Mouse (Mus musculus) adrenal gland, adult 8-10 months (tissue): ENCODE measurements around the gene Cmip. TPM values are rescaled to one million over a fixed set of nuclear protein-coding genes. Genes with fewer than 3 reads are reported as not detected.

Experiments used
- DNase-seq: peaks from one replicate; pipeline ENCODE4 v3.0.0; 2022
- total RNA-seq, 4 experiments: library from RNA; stranded (reverse); gene quantifications; 2 replicates each; pipeline ENCODE4 v1.2.4; 2022

Cmip gene
- total RNA-seq, 4 experiments from 2014 or later, result 134 to 141 (median 137) TPM

DNA sequence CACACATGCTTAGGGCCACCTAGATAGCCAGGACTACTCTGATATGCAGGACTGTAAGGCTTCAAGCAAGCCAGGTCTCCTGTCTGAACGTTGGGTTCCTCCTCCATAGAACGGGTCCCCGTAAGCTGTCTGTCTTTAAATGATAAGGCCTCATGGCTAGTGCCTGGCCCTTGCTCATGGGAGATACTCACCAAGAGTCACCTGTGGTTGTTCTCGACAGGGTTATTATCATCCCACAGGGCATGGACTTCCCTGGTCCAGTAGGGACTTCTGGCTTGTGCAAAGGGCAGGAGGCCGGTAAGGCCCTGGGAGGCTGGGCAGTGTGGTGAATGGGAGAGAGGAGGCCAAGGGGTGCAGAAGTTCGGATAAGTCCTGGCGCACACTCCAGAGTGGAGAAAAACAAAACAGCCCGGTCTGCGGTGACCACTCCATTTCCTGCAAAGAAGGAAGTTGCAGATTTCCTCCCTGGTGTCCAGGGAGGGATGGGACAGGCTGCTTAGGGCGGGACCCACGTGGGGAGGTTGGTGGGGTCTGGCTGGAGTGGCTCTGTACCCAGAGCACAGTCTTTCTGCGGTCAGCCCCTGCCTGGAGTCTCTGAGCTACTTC, 41.2 kb downstream of the Cmip start:
- peak; percentile 42 for DNase-seq

DNA sequence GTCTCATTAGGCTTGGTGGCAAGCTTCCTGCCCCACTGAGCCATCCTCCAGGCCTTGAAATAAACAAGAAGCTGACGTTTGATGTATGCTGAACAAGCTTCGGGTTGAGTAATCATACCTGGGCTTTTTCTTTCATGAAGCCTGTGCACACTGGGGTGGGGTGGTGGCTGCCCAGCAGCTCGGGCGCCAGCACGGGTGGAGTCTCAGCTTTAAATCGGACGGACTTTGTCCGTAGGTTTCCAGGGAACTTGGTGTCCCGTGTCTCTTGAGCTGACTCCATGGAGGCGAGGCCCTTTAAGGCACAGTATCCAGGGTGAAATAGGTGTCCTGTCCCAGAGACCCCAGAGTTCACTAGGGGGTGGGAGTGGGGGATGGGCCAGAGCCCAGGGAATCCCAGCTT, 42.3 kb downstream of the Cmip start:
- DNase-seq, result no peak

DNA sequence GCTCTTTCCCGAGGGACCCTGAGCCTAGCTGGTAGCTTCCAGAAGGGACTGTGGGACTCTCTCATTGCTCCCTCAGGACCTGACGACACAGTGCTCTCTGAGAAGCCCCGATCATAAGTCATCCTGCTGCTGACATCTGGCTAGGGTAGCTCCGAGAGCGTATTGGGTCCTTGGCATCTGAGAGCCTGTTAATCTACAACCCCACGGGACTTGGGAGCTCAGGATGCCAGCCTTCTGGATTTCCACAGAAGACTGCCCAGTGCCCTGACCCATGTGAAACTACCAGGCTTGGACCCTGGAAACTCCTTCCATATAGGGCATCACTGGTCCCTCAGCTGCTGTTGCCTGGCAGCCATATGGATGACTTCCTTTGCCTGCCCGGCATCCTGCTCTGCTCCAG, 43.3 kb downstream of the Cmip start:
- no peak for DNase-seq

DNA sequence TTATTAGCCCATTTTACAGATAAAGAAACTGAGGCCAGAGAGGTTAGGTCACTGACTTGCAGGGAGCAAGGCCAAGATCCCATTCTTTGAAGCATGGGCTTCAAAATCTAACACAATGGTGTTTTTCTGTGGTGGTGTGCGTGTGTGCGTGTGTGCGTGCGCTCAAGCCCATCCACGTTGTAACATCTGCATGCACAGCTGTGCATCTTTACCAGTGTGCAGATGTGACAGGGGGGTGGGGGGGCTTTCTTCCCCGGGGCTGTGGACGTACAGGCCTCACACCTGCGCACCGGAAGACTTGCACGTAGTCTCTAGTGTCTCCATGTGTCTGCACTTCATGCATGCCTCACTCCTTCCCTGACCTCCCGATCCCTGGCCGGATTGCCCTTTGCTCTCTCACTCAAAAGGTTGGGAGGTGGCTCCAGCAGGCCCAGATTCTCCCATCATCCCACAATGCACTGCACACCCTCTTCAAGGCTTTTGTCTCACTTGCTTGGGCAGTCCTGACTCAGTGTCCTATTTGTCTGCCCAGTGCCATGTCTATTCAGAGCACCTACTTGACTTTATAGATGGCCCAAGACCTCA, 44.7 kb downstream of the Cmip start:
- no peak for DNase-seq

DNA sequence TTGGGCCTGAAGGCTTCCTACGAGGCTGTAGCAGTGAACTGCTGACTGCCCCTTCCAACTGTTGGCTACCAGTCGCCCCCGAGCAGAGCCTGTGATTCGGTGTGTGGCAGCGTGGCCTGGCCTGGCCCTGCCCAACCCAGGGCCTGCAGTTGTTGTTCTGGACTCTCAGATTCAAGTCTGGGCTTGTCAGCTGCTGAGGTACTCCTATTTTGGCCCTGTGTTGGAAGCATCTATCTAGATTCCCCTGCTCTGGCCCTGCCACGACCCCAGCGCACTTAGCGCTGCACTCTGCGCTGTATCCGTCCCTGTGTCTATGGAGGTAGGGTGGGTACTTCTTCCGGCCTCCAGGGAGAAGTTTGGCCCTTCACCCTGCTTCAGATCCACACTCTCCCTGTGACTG, 45.2 kb downstream of the Cmip start:
- no peak for DNase-seq

DNA sequence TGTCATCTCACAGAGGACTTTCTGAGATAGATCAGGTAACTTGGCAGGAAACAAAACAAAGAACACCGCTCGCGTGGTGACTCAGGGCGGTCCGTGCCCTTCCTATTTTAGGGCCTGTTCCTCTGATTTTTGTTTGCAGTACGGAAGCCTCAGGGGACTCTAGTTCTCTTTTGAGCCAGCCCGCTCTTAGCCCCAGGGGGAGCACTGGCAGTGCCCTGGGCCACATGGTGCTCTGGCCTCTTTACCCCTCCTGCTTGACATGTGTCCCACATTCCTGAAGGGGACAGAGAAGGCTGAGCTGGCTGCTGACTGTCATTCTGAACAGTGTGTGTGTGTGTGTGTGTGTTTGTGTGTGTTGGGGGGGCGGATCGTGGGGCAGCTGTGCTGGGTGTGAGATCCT, 46.8 kb downstream of the Cmip start:
- DNase-seq, result no peak

DNA sequence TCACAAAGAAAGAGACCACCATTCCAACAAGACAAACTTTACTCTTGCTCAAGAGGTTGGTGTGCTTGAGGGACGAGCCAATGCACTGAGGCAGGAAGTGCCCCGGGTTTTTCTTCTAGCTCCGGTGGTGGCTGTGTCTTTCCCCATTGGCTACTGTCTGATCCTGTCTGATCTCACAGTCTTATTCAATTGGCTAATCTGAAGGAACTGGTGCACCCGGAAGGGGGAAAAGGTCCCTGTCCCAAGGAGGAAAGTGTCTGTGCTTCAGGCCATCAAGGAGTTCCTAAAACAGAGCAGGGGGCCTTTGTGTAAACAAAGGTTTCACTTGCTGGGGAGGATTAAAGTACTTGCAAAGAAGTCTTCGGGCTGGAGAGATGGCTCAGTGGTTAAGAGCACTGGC, 48.5 kb downstream of the Cmip start:
- no peak for DNase-seq

DNA sequence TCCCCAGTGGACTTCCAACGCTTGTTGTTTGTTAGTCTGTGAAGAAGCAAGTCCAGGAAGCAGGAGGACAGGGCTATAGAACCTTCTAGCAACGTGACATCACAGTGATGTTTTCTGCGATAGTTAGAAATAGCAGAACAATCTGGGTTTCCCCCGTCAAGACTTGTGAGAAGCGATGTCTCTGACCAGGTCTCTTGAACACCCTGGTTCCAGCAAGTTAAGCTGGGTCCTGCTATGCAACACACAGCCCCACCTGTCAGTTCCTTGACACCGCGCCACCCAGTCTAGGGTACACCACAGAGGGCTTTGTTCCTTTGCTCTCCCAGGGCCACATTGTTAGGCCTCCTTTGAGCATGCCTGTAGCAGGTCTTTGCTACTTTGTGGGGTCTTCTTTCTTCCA, 49.9 kb downstream of the Cmip start:
- DNase-seq, result no peak

DNA sequence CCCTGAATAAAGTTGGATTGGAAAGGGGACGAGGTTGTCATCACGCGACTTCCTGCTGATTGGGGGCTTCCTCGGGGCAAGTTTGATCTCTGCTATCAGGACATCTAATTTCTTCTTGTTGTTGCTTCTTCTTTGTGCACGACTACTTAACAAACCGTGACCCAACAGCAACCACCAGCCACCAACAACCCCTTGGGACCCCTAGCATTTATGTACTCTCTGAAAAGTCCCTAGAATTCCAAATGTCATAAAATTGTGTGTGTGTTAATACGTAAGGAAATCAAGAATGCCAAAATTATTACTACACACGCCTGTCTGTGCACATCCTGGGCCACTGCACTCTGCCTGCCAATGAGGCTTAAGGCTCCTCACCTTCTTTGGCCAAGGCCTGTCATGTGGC, 50.4 kb downstream of the Cmip start:
- no peak for DNase-seq

DNA sequence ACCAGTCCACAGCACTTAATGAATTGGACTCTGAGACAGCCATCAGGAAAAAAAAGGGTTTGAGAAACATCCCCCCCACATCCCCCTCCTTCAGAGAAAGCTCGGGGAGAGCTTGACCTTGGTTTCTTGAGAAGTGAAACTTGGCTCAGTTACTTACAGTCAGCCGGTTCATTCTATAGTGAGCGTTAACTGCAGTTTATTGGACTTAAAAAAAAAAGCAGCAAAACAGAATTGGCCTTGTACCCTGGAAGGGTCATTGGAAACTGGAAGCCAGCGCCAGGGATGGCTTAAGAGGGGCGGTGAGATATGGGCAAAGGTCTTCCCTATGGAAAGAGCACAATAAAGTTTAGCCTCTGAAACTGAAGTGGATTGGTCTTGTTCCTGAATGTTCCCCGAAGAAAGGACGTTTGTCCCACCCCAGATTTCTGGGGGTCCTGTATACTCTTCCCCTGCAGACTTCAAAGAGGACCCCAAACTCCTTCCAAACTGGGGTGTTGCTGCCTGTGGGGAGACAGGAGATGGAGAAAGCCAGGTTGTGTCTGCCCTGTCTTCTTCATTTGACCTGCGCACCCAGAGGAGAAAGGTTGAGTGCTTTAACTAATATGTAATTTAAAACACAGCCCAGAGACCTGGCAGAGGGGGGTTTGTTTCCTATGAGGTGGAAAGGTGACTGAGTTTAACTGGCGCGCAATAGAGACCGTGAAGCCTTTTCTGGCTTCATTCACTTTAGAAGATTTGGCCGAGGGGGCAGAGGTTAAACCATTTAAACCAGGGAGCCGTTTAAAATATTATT, 51.6 kb downstream of the Cmip start:
- DNase-seq, result no peak

DNA sequence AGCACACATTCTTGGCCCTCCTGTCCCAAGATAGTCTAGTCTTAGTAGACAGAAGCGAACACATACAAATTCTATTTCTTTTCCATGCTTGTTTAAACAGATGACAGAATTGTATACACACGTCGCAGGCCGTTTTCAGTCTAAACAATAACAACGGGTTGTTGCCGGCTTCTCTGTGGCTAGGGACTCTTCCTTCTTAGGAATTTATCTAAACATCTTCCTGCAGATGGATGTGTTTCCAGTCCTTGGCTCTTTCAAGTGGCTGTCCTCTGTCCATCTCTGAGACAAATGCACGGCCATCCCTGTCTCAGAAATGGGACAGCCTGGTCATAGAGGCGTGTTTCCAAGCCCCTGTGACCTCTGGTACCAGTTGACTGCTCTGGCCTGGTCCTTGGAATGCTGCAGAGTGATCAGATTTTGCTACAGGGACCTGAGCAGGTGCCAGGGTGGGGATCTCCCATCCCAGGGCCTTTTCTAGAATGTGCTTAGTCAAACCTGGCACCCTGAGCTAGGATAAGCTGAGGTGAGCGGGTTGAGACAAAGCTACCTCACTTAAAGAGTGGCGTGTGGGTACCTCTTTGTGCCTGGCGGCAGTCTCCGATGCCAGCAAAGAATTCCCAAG, 52.9 kb downstream of the Cmip start:
- DNase-seq, result no peak

DNA sequence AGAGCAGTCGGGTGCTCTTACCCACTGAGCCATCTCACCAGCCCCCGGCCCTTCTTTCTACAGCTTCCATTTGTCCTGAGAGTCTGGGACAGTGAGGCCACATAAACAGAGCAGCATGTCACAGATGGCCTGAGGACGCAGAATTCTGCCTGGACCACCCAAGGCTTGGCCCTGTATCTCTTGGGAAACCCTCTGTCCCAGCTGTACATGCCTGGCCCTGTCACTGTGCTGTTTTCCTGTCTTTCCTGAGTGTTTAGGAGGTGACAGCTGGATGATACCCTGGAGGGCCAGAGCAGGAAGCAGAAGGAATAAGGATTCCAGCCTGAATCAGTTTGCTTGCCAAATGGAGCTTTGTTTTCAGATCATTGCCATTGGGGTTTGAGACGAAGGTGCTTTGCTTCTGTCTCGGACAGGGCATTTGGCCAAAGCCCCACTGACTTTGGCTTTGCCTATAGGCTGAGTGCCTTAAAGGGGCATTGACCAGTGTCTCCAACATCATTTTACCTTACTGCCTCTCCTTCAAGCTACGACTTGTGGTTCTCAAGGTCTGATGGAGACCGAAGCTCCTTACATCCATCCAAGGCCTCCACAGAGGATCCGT, 54.2 kb downstream of the Cmip start:
- DNase-seq, result no peak

DNA sequence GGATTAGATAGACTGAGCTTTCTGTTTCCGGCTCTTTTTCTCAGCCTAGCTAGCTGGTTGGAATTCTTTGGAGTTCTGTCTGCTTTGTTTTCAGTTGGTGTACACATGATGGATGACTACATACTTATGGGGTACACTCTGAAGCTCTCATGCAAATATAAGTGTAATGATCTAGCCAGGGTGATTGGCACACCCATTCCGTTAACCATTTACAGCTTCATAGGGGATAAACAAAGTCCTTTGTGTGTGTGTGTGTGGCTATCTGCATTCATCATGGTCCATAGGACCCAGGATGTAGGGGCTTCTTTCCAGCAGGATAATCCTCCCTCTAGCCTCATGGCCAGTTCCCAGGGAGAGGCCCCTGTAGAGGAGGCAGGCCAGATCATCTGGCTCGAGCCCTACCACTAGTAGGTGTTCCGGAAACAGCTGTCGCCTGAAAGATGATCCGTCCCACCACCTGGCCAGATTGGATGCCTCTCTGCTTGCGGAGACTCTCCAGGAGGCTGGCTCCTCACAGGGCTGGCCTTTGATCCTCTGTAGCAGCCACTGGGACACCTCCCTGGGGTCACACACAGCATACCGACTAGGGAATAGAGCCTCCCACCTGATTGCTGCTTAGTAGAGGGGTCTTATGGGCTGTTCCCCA, 57.6 kb downstream of the Cmip start:
- no peak for DNase-seq

DNA sequence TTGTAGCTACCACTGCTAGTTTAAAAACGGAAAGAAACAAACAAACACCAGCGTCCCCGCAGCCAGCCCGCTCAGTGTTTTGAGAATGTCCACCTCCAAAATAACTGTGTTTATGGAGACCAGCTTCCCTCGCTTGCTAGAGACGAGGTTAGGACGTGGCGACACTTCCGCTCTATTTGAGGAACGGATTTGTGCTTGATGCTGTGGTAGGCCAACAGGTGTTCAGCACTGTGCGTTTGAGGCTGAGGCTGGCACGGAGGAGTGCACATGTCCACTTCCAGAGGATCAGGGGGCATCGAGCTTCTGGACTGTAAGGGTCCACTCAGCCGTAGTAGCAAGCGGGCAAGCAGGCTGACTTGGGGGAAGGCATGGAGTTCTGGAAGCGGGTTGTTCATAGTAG, 58.9 kb downstream of the Cmip start:
- no peak for DNase-seq

DNA sequence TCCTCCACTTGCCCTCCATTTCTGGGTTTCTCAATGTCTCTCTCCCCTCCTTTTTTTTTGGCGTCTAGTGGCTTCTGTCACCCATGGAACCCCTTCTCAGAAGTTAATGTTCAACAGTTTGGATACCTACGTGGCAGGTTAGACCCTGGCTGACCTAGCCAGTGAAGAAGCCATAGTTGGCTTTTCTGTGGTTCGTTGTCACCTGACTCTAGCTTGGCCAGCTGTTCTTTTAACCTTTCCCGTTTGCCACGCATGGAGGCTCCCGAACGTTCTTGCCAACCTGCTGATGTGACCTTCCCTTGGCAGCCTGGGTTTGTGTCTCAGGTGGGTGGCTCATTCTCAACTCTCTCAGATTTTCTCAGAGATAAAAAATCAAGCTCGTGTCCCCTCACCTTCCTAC, 60.6 kb downstream of the Cmip start:
- no peak for DNase-seq

DNA sequence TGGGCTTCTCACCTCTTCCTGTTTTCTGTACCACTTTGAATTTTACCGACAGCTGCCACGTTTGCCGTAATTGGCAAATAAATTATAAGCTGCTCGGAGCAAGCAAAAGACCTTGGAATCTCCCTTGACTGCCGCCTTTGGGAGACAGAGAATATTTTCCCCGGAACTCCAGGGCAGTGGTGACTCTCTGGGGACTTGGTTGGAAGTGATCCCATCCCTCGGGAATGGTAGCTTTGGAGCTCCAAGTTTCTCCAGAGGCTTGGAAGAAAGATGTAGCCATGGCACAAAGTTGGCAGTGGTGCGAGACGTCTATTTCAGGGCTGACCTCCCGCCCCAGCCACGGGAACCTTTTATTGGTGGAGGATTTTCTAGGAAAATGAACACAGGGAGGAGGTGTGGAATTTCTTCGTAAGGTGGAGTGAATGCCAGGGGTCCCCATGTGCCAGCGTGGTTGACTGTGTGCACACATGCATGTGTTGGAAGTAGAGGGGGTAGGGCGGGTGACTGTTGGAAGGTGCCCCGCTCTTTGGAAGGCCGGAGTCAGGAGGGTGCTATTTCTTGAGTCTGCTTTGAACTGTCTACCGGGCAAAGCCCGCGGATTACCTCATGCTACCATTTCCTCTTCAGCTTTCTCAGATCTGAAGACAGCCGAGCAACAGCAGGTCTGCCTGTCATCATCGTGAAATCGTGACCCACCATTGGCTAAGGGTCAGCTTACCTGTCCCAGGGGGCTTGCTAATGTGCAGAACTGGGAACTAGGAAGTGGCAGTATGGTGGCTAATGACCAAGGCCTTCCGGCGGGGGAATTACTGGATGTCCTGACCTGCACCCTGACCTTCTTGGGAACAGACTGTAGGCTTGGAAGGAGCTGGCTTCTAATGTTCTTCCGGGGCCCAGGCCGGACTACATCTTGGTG, 62.3 kb downstream of the Cmip start:
- DNase-seq, result no peak

DNA sequence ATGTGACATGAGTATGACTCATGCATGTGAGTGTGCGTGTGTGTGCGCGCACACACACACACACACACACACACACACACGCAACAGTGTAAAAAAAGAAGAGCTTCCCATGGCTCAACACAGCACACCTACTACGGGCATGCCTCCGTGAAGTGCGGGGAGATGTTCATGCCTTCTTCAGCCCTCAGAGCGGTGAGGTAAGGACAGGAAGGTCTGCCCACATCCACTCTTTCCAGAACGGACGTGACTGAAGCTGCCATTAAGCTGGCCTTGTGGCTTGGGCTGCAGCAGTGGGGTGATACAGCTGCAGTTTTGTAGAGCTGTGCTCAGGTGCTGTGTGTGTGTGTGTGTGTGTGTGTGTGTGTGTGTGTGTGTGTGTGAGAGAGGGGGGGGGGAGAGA, 63.8 kb downstream of the Cmip start:
- no peak for DNase-seq

DNA sequence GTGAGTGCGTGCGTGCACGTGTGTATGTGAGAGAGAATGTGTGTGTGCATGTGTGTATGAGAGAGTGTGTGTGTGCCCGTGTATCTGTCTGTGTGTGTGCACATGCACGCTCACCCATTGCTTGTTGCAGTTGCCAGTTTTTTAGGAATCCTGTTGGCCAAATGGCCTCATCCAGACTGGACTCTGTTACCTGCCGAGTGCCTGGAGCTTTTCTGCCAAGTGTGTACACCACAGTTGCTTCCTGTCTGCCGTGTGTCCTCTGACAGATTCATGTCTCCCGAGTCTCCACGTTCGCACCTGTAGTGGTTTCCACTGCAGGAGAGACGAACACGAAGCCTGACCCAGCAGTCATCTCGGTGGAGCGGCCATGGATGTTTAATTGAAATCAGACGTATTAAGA, 64.4 kb downstream of the Cmip start:
- no peak for DNase-seq

DNA sequence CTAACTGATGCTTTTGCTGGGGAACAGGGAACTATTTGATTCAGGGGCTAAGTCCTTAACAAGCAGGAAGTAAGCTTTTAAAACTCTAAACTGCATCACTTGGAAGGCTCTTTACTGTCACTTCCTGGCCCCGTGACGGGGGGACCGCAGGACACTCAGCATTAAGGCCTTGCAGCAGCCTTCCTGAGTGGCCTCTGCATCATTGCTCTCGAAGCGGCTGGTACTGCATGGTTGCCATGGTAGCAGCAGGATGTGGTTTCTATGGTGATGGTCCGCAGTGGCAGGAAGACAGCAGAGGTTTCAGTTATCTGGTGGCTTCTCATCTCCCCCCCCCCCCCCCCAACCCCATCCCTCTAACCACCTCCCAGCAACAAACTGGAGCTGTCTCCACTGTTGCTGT, 65.2 kb downstream of the Cmip start:
- DNase-seq, result no peak

DNA sequence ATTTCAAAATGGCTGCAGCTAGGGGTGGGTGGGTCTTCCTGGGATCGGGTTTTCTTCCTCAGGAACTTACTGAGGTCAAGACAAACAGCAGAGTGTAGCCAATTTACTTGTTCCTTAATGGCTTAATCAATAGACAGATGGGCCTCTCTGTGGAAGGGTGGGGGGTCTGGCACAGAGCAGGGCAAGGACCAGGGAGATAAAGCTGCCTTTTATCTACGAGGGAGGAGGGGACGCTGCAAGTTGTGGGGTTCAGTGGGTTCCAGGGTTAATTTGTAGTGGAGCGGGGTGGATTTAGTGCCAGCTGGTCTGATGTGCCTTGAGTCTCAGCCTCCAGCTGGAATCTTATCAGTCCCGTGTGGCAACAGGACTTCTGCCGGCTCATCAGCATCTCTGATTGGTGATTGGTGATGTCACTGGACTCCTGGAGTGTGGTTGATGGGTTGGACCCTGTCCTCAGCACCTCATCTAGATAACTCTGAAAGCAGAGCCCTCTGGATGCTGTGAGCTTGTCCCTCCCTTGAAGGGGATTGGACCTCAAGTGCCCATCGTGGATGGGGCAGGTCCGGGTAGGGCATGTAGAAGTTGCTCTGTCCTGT, 65.9 kb downstream of the Cmip start:
- DNase-seq, result no peak

DNA sequence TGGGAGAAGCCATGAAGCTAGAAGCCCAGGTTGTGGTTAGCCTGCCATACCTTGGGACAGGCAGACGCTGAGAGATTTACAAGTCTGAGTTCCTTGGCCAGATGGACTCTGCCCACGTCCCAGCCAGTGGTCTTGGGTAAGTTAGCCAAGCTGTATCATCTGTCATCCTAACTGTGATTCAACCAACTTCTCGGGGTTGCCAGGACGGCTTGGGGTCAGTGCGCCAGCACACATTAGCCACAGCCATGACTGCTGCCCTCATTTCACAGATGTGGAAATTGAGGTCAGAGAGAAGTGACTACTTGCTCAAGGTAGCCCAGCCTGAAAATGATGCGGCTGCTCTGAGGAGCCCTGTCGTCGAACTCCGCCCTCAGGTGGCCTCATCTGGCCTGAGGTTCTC, 68.0 kb downstream of the Cmip start:
- DNase-seq, result no peak
